Mouse (Mus musculus) cortical plate, adult 2 months (tissue): Measurements from ENCODE around the gene Amdhd2.

Source experiments
- CTCF ChIP-seq: fragments of 200-500 bp; IDR thresholded peaks from 2 replicates; pipeline ENCODE4 v1.5.1; 2011; ENCODE audit warnings: mild to moderate bottlenecking, control low read depth, low read length; ENCODE audit not compliant: insufficient read depth; ENCODE audit errors: extremely low read depth
- POLR2A ChIP-seq: fragments of 200-500 bp; IDR thresholded peaks from 2 replicates; pipeline ENCODE4 v1.6.1; 2011; ENCODE audit warnings: mild to moderate bottlenecking, low read length, control low read depth; ENCODE audit not compliant: insufficient read depth; ENCODE audit errors: extremely low read depth

DNA sequence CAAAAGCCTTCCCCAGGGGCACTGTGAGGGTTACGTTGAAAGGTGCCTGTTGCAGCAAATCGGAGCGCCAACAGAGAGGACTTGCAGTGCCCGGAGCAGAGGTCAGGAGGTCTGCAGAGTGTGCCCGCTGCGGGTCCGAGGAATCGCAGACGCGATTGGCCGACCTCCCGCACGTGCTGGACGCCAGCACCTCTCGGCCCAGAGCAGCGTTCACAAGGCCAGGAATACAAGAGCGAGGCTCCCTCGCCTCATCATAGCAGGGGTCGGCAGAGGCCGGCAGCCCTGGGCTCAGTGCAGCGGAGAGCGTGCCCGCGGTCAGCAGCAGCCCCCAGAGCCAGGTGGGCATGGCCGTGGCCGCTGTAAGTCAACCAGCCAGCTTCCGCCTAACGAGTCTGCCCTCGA is 45.1 kb upstream of the Amdhd2 start:
- TF ChIP-seq POLR2A (no peak), CTCF (no peak)
